Mouse (Mus musculus) 3T3-L1 (cell line): Measurements from ENCODE around the gene Bcl2l10.

Experiments
- DNase-seq: peaks from one replicate; pipeline ENCODE4 v3.0.0-alpha.2; 2015; ENCODE audit warnings: low read depth, low spot score

Bcl2l10 gene

DNA sequence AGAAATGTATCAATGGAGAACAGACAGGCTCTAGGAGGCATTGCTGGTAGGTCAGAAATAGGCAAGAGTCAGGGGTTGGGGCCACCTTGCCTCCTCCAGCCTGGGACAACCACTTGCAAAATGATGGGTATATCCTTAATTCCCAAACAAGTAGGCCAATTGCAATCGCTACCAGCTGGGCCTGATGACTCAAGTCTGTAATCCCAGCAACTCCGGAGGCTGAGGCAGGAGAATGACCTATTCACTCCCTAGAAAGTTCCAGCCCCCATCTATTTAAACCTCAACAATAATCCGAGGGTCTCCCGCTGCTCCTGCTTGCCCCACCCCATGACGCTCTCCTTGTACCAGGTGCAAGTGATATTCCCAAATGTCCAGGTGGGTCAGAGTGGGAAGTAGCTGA lies at the start of gene Bcl2l10:
Gene Bcl2l10 (plus strand): TSS at position 301 of the 400 bp plus-strand sequence.
- DNase-seq: no peak

DNA sequence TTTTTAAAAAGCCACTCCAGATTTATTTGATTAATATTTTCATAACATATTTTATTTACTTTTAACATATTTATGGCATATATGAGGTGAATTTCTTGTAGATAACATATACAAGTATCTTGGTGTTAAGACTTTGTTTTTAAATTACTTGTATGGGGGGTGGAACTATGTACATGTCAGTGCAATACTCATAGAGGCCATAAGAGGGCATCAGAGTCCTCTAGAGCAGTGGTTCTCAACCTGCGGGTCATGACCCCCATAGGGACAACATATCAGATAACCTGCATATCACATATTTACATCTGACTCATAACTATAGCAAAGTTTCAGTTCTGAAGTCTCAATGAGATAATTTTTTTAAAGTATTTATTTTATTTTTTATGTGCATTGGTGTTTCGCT lies 48.2 kb upstream of the Bcl2l10 start:
- peak; percentile 47 for DNase-seq

DNA sequence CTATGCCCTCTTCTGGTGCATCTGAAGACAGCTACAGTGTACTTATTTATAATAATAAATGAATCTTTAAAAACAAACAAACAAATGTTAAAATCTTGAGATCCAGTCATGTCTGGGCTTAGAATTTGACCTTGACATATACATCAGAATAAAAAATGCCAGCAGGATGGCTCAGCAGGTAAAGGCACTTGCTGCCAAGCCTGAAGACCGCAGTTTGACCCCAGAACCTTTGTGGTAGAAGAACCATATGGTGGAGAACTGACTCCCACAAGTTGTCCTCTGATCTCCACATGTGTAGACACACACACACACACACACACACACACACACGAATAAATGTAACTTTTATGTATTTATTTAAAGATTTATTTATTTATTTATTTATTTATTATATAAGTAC lies 44.5 kb upstream of the Bcl2l10 start:
- no peak for DNase-seq

DNA sequence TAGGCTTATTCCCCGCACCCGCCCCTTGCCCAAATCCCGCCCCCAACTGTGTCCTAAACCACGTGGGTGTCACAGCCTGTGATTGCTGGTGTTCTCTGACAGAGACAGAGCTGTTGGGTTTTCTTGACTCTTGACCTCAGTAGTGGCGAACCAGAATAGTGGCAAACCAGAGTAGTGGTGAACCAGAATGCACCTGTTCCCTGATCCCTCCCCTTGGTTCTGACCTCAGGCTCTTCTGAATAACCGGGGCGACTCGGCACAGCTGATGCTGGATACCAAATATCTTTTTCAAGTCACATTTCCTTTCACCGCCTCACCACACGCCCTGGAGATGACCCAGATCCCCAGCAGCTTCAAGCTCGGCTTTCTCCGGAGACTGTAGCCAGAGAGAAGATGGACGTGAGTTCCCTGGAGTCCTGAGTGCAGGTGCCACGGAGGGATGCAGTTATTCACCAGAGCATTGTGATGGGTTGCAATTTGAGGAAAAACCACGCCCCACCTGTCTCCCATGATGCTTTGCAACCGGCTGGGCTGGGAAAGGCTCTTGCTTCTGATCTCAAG lies 43.8 kb upstream of the Bcl2l10 start:
- DNase-seq: no peak

DNA sequence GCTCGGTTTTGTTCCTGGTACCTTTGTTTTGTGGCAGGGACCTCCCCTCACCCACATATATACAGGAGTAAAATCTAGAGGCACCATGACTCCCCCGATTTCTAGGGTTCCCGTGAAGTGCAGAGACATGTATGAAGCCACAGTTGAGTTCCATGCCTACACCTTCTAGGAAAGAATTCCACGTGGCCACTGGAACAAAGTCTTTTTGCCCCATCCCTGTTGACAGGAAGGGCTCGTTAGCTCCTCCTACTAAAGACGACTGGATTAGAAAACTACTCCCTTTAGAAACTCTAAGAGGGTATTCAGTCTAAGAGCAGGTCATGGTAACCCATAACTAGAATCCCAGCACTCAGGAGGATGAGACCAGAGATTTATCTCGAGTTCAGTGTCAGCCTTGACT lies 43.3 kb upstream of the Bcl2l10 start:
- DNase-seq: no peak

DNA sequence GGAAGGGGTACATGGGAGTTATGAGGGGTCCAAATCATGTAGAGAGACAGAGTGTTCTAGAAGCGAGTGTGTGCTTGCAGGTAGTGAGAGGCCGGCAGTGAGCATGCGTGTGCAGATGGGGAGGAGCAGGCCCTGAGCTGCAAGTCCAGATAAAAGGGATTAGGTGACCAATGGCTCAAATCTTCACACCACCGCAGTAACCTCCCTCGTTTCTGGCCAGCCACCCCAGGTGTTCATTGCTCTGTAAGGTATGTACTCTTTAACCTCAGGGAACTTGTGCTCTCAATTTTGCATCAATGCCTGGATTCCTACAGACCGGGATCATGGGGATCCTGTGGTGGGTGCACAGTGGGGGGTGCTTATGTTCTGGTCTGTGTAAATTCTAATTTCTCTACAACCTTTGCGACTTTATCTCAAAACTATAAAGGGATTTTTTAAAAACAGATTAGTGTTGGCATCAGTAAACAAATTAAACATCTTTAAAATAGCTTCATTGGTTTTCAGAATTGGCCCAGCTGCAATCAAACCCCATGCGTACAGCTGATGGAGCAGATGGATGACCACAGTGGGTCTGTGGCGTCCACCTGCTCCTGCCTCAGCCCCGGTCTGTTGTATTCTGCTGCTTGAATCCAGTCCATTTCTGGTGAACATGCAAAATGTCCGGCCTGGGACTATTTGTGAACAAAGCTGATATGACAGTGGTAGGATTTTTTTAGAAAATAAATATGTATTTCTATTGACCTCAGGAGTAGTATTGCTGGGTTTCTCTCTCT lies 41.2 kb upstream of the Bcl2l10 start, which contains the start of gene Gnb5:
Gene Gnb5 (plus strand): TSS at position 163 of the 773 bp plus-strand sequence.
- DNase-seq: no peak

DNA sequence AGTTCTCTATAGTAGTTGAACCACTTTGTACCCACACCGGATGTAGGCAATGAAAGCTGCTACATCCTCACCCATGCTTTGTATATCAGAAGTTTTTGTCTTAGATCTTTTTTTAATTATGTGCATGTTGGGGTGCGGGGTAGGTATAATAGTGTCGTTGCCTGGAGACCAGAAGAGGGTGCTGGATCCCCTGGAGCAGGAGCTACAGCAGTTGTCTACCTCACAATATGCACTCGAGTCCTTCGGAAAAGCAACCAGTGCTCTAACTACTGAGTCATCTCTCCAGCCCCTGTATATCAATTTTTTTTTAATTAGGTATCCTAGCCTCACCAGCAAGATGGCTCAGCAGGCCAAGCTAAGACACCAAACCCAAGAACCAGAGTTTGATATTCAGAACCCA lies 40.5 kb upstream of the Bcl2l10 start:
- no peak for DNase-seq

DNA sequence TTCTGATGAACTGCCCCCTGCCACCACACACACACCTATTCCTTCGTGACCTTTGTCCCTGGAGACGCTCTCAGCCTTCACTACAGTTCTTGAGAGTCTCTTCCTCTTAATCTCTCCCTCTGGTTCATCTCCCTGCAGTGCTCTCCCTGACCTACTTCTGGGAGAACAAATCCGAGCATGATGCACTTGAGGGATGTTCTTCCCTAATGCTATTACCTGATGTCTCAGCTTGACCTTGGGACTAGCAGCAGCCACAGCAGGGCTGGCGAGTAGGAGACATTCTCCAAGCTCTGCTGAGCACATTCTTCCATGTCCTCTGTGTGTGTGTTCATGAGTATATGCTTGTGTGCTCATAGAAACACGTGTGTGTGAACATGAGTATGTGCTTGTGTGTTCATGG lies 38.9 kb upstream of the Bcl2l10 start:
- DNase-seq: no peak

DNA sequence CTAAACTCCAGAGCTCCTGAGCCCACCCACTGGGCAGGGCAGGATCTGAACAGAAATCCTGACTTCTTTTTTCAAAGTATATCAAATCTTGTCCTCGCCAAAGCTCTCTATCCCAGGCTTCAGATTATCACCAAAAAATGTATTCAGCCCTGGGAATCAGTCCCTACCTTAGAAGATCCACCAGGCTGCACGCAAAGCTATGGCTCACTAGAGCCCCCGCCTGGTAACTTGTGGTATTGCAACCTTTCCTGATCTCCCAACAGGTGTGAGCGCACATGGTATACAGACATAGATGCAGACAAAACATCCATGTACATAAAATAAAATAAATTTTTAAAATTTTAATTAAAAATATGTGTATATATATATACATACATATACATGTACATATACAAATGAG lies 35.5 kb upstream of the Bcl2l10 start:
- DNase-seq: peak; percentile 86

DNA sequence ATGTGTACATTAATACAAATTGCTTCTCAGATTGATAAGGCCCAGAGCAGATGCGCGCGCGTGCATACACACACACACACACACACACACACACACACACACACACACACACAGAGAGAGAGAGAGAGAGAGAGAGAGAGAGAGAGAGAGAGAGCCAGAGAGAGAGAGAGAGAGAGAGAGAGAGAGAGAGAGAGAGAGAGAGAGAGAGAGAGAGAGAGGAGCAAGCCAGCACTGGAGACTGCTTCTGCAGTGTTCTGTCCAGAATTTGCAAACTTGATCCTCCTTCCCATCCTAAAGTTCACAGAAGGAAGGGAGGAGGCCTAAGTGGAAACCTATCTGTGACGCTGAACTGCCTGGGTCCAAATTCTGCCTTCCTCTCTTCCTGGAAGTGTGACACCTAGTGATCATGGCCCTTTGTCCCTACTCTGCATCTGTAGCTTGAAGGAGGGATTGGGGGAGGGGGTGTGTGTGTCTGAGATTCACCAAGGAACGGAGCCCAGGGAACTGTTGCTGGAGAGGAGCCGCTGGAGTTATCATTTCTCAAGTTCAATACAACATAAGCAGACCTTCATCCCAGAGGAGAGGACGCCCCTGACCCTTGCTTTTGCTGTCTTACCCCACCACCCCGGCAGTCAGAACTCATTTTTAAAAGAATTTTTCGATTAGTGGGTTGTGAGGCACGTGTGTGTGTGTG lies 34.3 kb upstream of the Bcl2l10 start:
- DNase-seq: peak; percentile 23

DNA sequence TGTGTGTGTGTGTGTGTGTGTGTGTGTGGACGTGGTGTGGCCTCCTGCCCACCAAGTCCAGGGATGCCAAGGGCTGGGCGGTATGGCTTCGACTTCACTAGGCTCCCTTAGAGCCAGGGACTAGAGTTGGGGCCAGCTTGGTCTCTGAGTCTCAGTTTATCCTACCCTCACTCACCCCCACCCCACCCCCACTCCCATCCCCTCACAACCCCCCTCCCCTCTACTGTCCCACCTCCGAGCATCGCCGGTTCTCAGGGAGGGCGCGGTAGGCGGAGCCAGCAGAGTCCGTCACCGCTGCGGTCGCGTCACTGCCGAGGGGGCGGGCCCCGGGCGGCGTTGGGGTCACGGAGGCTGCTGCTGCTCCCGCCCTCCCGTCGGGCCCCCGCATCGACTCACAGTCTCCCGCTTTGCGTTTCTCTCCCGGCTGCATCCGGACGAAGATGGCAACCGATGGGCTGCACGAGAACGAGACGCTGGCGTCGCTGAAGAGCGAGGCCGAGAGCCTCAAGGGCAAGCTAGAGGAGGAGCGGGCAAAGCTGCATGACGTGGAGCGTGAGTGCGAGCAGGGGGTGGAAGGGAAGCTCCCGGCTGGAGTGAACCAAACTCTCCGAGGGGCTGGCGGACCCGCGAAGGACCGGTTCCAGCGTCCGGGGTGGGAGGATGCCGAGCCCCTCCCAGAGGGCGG lies 33.6 kb upstream of the Bcl2l10 start:
- peak; percentile 56 for DNase-seq

DNA sequence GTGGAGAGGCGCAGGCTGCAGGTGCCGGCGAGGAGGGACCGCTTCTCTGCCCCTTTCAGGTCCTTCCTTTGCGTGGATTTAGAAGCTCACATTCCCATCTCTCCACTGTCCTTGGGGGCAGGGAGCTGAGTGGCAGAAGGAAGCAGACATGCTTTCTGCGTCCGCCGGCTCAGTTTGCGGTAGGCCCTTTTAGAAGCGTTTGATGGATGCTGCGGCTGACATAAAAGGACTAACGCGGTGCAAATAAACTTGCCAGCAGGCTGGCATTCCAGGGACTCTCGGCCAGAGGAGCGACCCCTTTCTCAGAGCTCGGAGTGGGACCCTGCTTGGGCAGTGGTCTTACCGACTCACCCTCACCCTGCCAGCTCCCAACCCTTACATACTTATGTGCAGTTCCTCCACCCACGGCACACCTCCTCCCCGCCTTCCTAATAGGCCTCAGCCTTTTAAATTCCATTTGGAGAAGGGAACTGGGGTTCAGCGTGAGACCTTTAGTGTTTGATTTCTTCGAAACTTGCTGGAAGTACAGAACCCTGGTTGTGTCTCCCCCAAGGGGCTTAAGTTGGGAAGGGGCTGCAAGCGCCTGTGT lies 32.9 kb upstream of the Bcl2l10 start:
- no peak for DNase-seq

DNA sequence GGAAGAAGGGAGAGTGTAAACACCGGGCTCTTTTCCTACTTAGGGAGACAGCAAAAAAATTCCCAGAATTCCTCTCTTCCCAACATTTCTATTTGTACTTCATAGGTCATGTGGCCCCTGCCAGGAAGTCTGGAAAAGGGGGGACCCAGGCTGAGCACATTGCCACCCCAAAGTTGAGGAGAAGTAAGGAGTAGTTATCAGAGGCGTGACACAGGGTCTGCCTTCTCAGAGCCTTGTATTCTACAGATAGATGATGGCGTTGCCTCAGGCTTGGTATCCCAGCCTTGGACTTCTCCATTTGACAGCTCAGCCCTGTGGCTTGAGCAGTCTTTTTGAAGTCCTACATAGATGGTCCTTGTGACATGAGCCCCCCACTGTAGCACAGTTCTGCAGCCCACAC lies 32.3 kb upstream of the Bcl2l10 start:
- no peak for DNase-seq

DNA sequence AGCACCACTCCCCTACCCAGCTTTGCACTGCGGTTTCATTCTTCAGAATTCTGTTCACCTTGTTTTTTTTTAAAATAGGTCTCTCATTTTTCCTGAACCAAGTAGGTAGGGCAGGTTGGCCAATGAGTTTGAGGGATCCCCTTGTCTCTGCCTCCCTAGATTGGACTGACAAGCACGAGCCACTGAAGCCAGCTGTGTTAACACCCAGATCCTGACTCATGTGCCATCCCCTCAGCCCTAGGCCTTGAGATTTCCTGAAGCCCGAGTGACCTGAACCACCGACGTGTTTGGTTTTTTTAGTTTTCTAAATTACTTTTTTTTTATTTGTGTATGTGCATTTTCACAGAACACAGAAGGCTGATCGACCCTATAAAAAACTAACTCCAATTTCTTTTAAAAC lies 30.8 kb upstream of the Bcl2l10 start:
- no peak for DNase-seq

DNA sequence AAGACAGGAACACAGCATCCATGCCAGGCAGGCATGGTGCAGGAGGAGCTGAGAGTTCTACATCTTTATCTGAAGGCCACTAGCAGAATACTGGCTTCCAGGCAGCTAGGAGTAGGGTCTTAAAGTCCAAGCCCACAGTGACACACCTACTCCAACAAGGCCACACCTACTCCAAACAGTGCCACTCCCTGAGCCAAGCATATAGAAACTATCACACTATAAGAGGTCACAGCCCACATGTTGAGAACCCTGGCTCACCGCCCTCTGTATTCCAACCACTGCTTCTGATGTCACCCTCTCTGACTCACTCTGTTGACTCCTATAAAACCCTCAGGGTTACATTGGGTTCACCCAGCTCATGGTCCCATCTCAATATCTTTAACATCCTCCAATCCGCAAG lies 29.4 kb upstream of the Bcl2l10 start:
- DNase-seq: peak; percentile 86

DNA sequence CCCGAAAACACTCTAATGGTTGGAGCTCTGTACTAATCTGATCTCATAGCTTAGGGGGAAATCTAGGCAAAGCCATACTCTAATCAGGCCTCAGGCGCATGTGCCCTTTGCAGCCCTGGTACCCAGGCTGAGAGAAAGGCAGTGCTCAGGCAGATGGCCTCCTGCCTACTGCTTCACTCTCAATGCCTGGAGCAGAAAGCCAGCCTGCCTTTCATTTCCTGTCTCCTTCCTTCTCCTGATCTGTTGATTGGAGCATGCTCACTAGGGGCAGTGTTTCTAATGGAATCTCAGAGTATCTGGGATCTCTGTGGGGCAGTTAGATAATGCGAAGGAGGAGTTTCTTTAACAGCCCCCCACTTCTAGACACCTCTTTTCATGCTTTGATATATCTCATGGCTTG lies 28.2 kb upstream of the Bcl2l10 start:
- DNase-seq: peak; percentile 55

DNA sequence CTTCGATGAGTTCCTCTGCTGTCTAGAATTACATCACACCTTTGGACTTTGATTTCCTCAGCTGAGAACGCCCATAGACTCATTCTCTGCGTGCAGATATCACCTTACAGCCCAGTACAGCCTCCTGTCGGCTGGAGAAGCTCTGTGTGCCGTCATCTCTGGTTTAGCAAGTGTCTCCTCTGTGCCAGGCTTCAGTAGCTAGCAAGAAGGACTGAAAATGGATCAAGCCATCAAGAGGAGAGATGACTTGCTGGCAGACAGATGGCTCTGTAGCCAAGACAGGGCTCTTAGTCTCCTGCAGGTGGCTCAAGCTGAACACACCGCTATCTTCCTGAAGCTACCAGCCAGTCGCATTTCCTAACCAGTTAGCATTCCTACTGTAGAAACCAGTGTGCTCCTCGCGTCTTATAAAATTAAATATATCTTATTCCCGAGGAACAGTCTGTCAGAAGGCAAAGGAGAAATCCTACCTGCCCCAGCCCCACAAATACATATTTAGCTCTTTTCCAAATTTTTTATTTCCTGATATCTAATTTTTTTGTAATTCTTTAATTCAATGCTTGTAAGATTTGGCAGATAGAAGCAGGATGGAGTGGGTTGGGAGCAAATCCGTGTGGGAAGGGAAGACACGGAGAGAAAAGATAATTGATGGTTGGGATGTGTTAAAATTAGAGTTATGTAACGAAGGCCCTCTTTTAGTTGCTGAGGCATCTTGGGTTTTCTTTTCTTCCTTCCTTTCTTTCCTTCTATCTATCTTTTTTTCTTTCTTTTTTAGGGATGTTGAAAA lies 25.3 kb upstream of the Bcl2l10 start:
- no peak for DNase-seq

DNA sequence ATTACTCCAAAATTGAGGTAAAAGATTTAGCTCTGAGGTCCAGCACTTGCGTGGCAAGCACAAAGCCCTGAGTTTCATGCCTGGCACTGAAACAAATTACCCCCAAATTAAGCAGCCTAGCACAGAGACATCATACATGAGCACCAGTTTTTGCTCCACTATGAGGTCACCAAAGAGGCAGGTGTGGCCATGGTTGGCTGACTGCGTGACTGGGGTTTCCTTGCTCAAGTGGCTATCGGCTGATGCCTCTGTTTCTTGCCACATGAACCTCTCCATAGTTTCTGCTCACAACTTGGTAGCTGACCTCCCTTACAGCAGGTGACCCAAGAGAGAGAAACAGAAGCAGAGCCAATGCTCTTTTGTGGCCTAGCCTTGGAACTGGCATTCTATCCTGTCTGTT lies 19.5 kb upstream of the Bcl2l10 start:
- no peak for DNase-seq

DNA sequence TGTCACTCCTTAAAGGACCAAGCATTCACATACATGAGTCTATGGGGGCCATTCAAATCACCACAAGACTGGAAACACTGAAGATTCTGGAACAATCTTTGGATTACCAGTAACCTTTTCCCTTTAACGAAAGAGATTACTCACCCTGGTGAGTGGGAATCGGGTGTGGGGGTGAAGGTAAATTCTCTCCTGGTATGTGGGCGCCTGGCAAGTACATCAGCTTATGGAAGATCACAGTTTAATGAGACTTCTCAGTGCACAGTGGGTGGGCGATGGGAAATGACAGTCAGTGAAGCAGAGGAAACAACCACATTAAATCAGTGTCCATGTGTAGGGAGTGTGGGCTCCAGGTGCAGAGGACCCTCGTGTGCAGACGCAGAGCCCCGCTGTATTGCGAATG lies 16.7 kb upstream of the Bcl2l10 start:
- no peak for DNase-seq

DNA sequence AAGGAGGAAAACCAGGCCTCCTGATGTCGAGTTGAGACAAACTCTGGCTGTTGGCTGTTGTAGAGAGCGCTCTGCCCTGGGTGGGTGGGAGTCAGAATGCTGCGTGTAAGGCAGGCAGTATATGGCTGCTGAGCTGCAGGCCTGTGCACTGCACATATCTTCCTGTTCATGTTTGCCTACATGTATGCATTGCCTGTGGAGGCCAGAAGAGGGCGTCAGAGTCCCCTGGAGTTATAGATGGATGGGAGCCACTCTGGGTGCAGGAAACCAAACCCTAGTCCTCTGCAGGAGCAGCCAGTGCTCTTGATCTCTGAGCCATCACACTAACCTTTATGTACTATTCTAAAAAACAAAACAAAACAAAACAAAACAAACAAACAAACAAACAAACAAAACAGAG lies 13.1 kb upstream of the Bcl2l10 start:
- DNase-seq: no peak

DNA sequence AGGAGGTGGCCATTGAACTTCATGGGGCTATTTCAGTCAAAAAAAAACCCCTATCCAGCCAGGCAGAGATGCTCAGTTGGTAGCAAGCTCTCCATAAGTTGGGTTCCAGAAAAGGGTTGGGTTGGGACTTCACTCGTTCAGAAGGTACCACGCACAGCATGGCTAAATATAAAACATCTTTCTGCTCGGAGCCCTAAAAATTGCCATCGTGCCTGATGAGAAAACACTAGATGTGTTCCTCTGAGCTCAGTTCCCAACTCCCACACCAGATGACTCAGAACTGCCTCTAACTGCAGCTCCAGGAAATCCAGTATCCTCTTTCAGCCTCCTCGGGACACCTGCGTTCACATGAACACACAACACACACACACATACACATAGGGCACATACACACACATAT lies 9.5 kb upstream of the Bcl2l10 start:
- DNase-seq: no peak
